Mouse (Mus musculus) CD4-positive, CD25-positive, alpha-beta regulatory T cell, adult 9 weeks (primary cell): ENCODE measurements around the gene H2-T23. TPM values are rescaled to one million over a fixed set of nuclear protein-coding genes. Genes with fewer than 3 reads are reported as not detected.

ENCODE experiments used
- polyA plus RNA-seq: library from polyadenylated mRNA; unstranded; fragments of 100-300 nt; shearing (Covaris generic); gene quantifications from one replicate; pipeline ENCODE4 v1.2.1, GENCODE M21; 2017

Gene H2-T23
- 779 TPM for polyA plus RNA-seq

GRCm38 (mm10) chr17:36032351-36032875, at the start of gene H2-T23:
TSS of gene H2-T23 (minus strand) at chr17:36032855.

DNA sequence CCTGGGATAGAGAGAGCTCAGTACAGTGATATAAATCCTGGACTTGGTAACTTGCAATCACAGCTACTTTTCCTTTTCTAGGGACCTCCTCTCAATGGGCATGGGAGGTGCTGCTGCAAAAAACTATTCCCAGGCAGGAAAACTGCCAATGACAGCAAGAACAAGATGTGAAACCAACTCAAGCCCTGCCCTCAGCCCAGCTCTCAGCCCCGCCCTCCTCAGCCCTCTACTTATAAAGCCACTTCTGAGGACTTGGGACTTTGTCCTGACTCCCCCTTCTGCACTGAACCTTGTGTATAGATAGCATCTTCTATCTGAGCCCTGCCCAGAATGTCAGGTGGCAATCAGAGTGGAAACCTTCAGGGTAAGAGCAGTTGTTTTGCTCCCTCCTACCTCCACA, 25.7 kb upstream of the H2-T23 start, which contains the start of gene Gm11127:
Gene Gm11127 (minus strand): TSS at position 10 of the 400 bp plus-strand sequence.

DNA sequence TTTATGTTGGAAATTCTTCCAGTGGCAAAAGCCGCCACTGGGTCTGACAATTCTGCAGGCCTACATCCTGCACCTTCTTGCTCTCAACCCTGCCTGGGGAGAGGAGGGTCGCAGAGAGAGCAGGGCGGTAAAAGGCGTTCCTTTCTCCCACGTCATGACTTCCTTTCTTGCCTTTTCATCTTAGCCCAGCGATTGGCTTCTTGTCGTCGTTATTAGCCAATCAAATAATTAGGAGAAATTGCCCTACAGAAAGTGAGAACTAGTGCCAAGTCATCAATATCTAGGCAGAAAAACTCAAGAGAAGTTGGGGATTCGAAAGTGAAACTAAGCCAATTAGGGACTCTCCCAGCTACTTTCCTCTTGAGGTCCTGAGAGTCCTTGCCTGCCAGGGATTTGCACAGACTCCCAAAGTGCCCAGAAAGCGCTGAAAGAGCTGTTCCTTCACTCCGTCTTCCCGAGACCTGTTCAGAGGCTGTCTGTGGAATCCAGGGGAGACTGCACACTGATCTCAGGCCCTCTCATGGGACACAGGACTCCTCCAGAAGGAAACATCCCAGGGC, 10.0 kb upstream of the H2-T23 start, which contains the start of the genes H2-T22 and Gm6034:
Gene H2-T22 (minus strand): TSS at position 138 of the 560 bp plus-strand sequence.
Gene Gm6034 (plus strand): TSS at position 352 of the 560 bp plus-strand sequence.

DNA sequence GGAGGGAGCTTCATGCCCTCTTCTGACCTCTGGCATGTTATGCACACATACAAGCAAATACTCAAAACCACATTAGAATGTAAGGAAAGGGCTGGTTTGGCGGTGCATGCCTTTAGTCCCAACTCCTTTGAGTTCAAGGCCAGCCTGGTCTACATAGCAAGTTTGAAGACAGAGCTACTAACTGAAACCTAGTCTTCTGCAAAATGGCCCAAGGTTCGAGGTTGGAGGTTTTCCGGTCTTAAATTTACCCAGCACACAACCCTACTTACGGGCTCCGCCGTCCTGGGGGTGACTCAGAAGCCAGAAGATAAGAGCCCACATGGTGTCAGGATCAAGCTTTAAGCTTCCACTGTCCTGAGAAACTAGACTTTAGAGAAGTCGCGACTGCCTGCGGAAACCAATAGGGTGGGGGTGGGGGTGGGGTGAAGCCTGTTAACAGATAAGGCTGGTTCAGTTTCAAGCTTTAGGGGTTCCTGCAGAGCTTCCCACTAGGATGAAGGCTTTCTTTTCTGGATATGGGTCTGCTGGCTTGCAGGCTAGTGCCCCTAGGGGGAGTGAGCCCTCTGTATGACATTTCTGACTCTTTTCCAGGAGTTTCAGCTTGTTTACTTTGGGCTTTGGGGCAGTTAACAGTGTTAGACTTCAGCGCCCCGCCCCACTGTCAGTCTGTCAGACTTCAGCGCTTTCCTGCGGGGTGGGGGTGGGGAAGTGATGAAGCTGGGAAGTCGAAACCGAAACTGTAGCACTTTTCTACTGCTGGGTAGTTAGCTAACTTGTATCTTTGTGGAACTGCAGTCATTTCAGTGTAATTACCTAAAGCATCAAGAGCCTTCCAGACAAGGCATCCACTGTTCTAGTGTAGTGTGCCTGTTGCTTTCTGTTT, 12.2 kb downstream of the H2-T23 start, which contains the start of gene H2-T24:
Gene H2-T24 (minus strand): TSS at position 370 of the 883 bp plus-strand sequence.

Other genes with a start within 250 kb of the H2-T23 start
- gene Ier3, start 211.2 kb downstream of the H2-T23 start, polyA plus RNA-seq = 1.9 TPM
- 46.0 TPM for gene Flot1, start 209.6 kb downstream of the H2-T23 start, polyA plus RNA-seq
- 130 TPM for gene Tubb5, start 194.5 kb downstream of the H2-T23 start, polyA plus RNA-seq
- 21.6 TPM for gene Mdc1, start 191.3 kb downstream of the H2-T23 start, polyA plus RNA-seq
- gene Nrm, start 171.5 kb downstream of the H2-T23 start, polyA plus RNA-seq = 32.8 TPM
- gene Ppp1r18, start 167.3 kb downstream of the H2-T23 start, polyA plus RNA-seq = 685 TPM
- 23.4 TPM for gene Dhx16, start 153.0 kb downstream of the H2-T23 start, polyA plus RNA-seq
- gene 2310061I04Rik, start 135.4 kb downstream of the H2-T23 start, polyA plus RNA-seq = 25.8 TPM
- gene Atat1, start 122.8 kb downstream of the H2-T23 start, polyA plus RNA-seq = 26.7 TPM
- 99.2 TPM for gene Mrps18b, start 116.5 kb downstream of the H2-T23 start, polyA plus RNA-seq
- gene Ppp1r10, start 116.4 kb downstream of the H2-T23 start, polyA plus RNA-seq = 62.7 TPM
- gene Abcf1, start 63.1 kb downstream of the H2-T23 start, polyA plus RNA-seq = 163 TPM
- gene Gnl1, start 53.0 kb downstream of the H2-T23 start, polyA plus RNA-seq = 13.7 TPM
- gene Prr3, start 52.6 kb downstream of the H2-T23 start, polyA plus RNA-seq = 23.8 TPM
- 28.1 TPM for gene H2-T24, start 12.3 kb downstream of the H2-T23 start, polyA plus RNA-seq
- gene H2-T22, start 9.9 kb upstream of the H2-T23 start, polyA plus RNA-seq = 262 TPM
- gene Gm6034, start 10.1 kb upstream of the H2-T23 start, polyA plus RNA-seq = 0.65 TPM
- gene Gm11127, start 25.5 kb upstream of the H2-T23 start, polyA plus RNA-seq = not detected
- 1.4 TPM for gene Gm19684, start 88.8 kb upstream of the H2-T23 start, polyA plus RNA-seq
- gene Gm7030, start 96.6 kb upstream of the H2-T23 start, polyA plus RNA-seq = 0.33 TPM
- 14.0 TPM for gene Gm8909, start 135.7 kb upstream of the H2-T23 start, polyA plus RNA-seq
- 0.46 TPM for gene H2-T3, start 157.4 kb upstream of the H2-T23 start, polyA plus RNA-seq
- gene Rpp21, start 225.2 kb upstream of the H2-T23 start, polyA plus RNA-seq = 203 TPM
- 23.0 TPM for gene Trim39, start 239.4 kb upstream of the H2-T23 start, polyA plus RNA-seq